Mouse (Mus musculus) kidney, postnatal 4 days (tissue): ENCODE measurements around the gene Ccdc62.
A peak's percentile ranks its signal among the peaks of the same experiment; 100 is the strongest.

Source experiments
- DNase-seq, 2 experiments: peaks; one replicate each; pipeline ENCODE4 v3.0.0; 2021; ENCODE audit warnings: mixed read lengths in 2 of 2

Ccdc62 gene

DNA sequence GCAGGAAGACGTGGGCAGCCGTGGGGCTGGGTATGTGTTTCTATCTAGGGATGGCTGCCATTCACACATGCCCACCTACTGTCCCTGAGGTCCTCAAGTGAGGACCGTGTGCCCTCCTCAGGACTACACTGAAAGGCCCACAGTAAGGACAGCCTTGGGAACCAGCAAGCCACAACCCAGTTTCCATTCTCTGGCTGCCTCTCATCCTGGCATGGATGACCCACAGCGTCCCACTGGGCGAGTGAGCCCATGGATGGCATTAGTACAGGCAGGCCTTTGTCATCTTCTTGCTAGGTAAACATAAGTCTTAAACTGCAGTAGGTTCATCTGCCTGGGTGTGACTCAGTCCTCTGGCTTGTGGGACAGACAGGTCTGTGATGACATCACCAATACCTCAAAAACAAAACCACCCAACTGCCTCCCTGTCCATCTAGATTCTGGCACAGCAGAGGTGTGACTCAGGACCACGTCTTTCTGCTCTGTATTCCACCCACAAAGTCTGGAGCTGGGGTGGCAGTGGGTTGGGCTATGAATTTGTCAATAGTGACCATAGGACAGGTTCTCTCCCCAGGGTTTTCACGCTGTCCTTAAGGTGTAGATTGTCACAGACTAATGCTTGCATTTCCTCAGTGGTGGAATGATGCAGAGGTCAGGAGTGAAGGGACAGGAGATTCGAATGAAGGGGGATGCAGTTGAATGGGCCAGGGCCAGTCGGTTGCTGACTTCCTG, 50.2 kb downstream of the Ccdc62 start:
- DNase-seq = no peak

DNA sequence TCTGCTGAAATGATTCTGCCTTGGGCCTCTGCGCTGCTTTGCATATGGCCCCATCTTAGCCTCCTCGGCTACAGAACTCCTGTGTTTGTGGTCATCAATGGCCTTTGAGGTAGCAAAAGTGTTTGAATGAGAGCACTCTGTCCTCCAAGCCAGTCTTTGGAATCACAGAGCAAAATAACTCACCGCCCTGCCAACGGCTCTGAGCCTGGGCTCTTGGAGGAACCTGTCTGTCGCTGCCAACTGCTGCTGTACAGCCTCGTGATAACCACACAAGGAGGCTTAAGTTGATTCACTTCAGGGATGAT, 50.7 kb downstream of the Ccdc62 start:
- no peak for DNase-seq

DNA sequence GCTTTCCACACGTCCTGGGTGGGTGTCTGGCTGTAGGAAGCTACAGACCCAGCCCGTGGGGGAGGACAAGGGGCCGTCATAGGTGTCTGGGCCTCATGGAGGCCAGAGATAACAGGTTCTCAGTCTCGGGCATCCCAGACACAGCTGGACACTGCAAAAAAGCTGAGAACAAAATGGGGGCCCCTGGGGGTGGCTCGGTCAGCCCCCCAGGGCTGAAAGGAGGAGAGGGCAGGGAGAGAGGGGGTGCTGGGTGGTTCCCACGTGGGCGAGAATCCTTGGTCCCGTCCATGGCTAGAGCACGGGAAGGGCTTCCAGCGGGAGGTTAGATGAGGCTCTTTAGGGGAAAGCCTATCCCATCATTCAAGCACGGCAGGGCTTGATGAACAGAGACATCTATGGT, 52.4 kb downstream of the Ccdc62 start:
- peak in 1 of 2 experiments; percentile 1 for DNase-seq

DNA sequence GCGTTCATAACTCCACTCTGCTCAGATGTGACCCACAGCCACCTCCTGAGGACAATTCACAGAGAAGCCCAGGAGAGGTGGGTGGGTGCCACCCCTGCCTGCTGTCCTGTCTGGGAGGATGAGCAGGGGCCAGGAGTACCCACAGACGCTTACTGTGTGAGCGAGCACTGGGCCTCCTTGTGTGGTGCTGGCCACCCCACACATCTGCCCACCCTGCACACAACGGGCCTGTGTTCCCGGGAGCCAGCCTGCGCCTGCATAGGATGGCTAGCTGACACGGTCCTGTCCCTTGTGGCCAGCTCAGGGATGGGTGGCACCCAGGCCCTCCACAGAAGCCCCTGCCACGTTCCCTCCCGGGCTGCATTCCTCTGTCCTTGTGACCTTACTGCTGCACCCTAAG, 55.0 kb downstream of the Ccdc62 start:
- DNase-seq = peak in 1 of 2 experiments; percentile 37

DNA sequence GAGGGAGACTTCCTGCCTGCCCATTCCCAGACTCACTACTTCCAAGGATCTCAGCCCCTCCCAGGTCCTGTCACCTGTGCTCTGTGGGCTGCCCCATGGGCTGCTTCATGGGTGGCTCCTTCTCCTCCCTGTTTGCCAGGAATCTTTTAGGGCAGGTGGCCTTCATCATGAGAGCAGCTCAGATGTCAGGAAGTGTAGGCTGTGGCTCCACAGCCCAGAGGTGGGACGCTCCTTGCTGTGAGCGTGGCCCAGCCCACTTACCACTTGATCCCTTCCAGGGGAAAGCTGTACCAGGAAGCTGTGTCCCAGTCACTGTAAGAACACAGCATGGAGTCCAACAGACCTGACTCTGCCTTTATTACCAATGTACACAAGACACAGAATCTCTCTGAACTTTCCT, 56.4 kb downstream of the Ccdc62 start:
- peak in 1 of 2 experiments; percentile 46 for DNase-seq

DNA sequence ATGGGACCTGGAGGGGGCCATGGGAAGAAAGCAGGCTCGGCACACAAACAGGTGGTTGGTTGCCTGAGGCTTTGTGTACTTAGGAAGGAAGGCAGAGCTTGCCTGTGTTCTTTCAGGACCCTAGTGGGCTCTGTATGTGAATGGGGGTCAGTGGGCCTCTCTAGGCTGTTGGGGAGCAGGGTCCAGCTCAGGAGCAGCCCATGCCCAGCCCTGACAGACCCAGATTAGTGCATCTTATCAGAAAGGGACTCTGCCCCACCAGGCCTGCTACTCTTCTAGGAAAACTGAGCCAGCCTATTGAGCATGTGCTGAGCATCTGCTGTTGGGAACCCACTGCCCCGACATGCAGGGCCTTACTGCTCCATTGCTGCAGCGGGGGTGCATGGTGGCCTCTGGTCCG, 57.0 kb downstream of the Ccdc62 start:
- DNase-seq = no peak

DNA sequence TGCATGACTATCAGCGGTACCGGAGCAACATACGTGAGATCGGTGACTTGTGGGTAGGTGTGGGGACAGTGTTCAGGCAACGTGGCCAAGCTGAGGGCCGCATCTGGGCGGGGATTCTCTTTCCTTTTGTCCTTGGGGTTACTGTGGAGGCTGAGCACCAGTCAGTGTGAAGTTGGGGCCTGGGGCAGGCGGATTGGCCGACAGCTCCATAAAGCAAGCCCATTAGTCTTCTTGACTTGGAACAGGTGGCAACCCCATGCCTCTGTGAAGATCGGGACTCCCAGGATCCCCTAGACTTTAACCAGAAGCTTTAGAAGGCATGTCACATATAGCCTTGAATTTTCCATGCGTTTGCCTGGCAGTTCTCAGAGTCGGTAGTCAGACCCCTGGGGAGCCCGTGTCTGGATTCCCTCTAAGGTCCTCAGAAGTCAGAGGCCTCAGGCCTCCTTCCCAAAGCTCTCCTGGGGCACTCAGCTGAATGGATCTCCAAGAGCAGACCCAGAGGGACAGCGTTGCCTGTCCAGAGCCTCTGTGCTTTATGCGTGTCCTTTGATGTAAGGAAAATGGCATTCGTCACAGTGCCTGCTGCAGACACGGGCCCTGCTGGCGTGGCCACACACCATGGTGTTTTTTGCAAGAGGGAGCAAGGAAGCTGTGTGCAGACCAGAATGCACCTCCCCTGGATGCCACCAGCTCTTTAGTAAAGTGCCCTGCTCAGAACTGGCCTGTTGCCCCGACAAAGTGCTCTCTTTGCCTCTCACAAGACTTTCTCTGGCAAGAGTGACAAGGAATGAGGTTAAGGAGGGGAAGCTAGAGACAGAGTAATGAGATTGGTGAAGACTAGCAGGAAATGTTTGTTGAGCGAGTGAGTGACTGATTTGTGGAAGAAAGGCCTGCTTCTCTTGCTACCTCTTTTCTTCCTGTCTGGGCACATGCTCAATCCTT, 59.7 kb downstream of the Ccdc62 start:
- no peak for DNase-seq

DNA sequence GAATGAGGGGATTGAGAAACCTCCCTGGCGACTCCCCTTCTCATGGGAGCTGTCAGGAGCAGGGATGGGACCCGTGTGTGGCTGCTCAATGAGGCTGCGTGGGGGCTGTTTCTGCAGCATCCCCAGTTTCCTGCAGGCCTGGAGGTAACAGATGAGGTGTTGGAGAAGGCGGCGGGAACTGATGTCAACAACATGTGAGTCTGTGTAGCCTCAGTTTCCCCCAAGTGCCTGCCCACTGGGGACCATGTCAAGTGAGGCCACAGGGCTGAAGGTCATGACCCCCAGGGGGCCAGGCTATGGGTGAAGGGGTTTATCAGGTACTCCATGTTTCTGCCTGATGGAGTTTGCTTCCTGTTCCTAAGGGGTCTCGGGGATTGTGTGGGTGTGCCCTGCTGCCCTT, 60.8 kb downstream of the Ccdc62 start:
- DNase-seq = no peak

DNA sequence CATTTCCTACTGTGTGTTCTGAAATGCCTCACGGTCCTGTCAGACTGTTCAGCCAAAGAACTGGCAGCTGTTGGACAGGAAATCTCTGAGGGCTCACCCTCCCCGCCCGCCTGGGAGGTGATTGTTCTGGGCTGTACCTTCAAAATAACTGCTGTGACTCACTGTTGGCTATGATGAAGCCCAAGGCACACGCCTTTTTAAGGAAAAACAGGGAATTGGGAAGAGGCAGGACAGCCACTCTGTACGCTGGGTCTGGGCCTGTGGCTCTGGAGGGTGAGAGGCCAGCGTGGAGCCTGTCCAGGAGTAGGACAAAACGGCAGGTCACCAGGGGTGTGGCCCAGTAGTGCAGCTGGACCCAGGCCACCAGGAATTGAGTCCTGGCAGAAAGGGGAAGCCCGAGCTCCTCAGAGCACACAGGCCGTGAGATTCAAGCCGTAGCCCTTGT, 61.7 kb downstream of the Ccdc62 start:
- DNase-seq = peak in 1 of 2 experiments; percentile 64

DNA sequence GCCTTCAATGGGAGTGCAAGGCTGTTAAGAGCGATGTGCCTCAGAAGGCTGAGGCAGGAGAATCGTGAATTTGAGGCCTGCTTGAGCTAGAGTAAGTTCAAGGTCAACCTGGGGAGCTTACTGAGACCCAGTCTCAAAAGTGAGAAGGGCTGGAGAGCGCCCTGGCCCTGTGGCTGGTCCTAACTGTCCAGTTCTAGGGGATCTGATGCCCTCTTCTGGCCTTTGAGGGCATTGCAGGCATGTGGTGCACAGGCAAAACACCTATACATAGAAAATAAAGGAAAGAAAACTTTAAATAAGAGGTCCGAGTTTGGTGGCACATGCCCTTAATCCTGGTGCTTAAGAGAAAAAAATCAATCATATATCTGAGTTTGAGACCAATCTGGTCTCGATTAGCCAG, 62.3 kb downstream of the Ccdc62 start:
- DNase-seq = peak; percentile 94 to 95

DNA sequence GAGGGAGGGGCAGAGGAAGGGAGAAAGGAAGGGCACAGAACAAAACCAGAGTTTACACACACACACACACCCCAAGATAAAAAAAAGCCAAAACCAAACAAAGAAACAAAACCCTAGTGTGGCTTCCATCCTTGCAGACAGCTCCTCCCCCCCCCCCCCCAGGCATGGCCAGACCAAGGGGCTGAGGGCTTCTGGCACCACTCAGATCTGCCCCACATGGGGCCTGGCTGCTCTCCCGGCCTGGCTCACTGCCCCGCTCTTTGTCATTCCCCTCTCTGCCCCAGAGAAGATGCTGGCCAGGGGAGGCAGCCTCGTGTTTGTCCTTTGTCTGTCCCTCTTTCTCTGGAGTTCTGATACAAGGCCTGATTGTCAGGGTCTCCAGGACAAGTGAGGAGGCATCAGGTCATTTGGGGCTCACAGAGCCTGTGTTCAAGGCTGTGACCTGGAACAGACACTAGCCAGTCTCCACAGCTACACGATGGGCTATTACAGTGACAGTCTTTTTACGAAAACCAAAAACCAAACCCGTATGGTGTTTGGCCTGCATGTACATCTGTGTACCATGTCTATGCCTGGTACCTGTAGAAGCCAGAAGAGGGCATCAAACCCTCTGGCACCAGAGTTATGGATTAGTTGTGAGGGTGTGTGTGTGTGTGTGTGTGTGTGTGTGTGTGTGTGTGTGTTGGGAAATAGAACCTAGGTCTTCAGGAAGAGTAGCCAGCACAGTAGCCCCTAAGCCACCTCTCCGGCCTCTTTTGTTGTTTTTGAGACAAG, 63.0 kb downstream of the Ccdc62 start:
- peak in 1 of 2 experiments; percentile 35 for DNase-seq

DNA sequence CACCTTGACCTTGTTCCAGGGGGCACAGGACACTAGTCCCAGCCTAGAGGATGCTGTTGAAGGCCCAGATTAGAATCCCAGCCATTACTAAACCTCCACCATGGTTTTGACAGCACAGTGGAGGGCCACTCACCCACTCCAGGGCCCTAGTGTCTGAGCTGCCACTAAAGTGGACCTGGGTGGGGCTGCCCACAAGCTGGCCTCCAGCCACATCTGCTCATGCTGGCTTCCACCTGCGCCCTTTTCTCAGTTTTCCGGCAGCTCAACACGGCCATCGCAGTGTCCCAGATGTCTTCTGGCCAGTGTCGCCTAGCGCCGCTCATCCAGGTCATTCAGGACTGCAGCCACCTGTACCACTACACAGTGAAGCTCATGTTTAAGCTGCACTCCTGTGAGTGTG, 64.0 kb downstream of the Ccdc62 start:
- no peak for DNase-seq

DNA sequence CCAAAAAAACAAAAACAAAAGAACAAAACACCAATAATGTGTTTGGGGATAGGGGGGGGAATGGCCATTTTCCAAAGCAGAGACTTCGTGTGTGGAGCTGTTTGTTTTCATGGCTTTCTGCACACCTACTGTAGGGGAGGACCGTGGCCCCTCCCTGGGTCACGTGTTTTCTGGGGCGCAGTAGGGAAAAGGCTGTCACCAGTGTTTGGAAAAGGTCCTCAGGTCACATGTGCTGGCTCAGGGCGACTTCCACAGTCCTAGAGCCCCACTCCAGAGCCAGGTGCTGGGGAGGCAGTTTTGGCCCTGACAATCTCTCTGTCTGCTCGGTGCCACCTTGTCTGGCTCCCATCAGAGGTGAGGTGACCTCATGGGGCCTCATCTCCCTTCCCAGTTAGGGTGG, 64.9 kb downstream of the Ccdc62 start:
- DNase-seq = no peak

DNA sequence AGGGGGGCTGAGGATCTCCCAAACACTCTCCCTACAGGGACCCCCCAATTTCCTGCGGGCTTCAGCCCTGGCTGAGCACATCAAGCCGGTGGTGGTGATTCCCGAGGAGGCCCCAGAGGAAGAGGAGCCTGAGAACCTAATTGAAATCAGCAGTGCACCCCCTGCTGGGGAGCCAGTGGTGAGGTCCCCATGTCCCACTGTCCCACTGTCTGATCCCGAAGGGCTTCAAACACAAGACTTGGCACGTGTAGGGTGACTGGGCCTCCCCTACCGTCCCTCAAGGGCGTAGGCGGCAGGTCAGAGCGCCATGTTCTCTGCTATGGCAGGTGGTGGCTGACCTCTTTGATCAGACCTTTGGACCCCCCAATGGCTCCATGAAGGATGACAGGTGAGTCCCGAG, 65.7 kb downstream of the Ccdc62 start:
- peak; percentile 69 to 73 for DNase-seq

DNA sequence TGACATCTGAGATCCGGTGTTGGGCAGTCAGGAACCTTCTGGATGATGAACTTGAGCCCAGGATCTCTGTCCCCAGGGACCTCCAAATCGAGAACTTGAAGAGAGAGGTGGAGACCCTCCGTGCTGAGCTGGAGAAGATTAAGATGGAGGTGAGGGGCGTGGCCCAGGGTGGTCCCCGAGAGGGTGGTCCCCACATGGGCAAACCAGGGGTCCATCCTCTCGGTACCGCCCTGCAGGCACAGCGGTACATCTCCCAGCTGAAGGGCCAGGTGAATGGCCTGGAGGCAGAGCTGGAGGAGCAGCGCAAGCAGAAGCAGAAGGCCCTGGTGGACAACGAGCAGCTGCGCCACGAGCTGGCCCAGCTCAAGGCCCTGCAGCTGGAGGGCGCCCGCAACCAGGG, 66.2 kb downstream of the Ccdc62 start:
- no peak for DNase-seq

DNA sequence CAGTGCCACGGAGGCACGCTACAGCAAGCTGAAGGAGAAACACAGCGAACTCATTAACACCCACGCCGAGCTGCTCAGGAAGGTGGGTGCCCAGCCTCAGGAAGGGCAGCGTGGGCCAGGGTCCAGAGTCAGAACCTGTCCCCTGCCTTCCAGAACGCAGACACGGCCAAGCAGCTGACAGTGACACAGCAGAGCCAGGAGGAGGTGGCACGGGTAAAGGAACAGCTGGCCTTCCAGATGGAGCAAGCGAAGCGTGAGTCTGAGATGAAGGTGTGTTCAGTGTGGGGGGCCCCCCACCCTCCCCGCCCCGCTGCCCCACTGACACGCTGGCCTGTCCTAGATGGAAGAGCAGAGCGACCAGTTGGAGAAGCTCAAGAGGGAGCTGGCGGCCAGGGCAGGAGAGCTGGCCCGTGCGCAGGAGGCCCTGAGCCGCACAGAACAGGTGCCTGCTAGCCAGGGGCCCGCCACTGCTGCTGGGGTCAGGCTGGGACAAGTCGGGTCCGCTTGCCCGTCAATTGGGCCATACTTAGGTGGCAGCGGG, 66.8 kb downstream of the Ccdc62 start:
- no peak for DNase-seq

DNA sequence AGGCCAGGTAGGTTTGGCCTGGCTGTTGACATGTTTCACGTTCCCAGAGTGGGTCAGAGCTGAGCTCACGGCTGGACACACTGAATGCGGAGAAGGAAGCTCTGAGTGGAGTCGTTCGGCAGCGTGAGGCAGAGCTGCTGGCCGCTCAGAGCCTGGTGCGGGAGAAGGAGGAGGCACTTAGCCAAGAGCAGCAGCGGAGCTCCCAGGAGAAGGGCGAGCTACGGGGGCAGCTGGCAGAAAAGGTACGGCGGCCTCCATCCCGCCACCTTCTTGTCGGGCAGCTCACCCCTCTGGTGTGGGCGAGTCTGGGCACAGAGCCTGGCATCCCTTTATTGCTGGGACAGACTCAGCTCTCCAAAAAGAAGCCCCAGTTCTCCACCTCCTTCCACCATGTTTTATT, 67.3 kb downstream of the Ccdc62 start:
- no peak for DNase-seq

DNA sequence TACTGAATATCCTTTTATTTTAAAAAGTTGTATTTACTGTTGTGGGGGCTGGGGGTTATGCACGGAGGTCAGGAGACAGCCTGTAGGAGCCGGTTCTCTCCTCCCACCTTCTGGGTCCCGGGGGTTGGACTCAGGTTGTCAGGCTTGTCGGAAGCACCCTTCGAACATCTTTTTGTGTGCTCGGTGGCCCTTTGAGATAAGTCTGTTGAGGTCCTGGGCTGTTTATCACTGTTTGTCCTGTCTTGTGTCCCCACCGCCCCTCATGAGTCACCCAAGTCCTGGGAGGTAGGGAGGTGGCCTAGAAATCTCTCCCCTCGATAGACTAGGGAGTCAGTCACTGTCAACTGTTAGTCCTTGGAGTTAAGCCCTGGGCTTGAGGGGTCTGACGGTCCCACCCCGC, 67.9 kb downstream of the Ccdc62 start:
- no peak for DNase-seq

DNA sequence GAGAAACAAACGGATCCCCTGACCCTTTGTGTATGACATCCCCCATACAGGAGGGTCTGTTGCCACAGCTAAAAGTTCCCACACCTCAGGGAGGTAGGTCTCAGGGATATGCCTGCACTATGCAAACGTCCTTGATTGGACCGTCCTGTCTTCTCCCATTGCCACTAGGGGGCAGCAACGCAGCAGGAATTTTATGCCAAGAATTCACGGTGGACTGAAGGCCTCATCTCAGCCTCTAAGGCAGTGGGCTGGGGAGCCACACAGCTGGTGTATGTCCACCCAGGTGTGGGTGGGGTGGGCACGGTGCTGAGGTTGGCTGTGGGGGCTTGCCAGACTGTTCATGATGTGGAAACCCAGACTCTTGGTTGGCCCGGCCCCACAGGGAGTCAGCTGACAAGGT, 70.3 kb downstream of the Ccdc62 start:
- peak; percentile 94 to 96 for DNase-seq

DNA sequence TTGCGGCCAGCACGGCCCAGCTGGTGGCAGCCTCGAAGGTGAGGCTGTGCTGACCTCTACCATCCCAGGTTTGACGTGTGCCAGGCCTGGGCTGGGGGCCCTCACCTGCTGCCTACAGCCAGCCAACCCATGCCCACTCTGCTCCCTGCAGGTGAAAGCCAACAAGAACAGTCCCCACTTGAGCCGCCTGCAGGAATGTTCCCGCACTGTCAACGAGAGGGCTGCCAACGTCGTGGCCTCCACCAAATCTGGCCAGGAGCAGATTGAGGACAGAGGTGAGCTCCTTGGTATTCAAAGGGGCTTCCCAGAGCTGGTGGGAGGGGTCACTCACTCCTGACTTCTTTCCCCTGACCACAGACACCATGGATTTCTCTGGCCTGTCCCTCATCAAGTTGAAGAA, 70.8 kb downstream of the Ccdc62 start:
- DNase-seq = no peak

DNA sequence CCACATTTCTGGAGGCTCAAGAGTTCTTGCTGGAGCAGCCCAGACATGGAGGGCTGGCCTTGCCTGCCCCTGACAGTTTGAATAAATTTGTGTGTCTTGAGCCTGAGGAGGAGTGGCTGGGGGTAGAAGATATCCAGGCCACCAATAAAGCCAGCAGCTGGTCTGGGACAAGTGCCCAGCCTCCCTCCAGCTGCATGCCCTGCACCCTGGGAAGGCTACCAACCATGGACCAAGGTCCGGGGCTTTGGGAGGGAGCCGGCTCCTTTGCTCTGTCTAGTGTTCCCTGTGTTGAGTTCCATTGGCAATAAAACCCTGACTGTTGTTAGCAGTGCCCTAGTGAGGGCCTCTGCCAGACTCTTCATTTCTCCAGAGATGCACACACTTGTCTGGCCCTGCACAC, 72.4 kb downstream of the Ccdc62 start:
- peak in 1 of 2 experiments; percentile 62 for DNase-seq

DNA sequence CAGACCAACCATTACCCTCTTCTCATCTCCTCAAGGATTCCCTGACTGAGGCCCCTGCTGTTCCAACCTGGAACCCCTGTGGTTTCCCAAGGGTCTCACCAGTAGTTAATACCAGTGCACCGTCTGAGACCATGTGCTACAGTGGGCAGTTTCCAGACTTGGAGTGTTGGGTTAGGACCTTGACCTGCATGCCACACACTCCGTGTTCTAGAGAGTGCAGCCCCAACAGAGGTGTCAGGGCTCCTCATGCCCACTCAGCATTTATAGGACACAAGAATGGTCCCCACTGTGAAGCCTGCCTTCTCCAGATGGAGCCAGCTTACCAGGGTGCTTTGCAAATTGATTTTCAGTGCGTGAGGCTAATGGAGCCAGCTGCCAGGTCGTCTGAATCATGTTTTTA, 72.9 kb downstream of the Ccdc62 start:
- no peak for DNase-seq
